Mouse (Mus musculus): ENCODE results near the gene Kcnip3.

GRCm38 (mm10) chr2:127462314-127462713 lies 59.6 kb downstream of the Kcnip3 start:
- TF ChIP-seq CTCF (IDR thresholded peaks at IDR 0.05; ENCODE audit: extremely low read depth, insufficient read depth, low read length) (peak; percentile 82), POLR2A (IDR thresholded peaks at IDR 0.05; ENCODE audit: extremely low read depth, insufficient read depth, low read length) (no peak)

Measured in cortical plate, adult 2 months (tissue).